8 mouse cellular contexts compared by ENCODE assay signal in genomic region chr7:100287748-100288578, GRCm38 (mm10). TPM values are rescaled to one million over a fixed set of nuclear protein-coding genes. Genes with fewer than 3 reads are reported as not detected.
DNase-seq lines count a peak whose midpoint lies in the region; ATAC-seq and TF ChIP-seq lines count a peak whose summit lies in the region.

No protein-coding gene starts in this region.

- H3K4me2 ChIP-seq in midbrain, embryonic 11.5 days, result no peak overlapping the region

- H3K9me3 ChIP-seq in midbrain, embryonic 11.5 days (ENCODE audit: control insufficient read depth, low read length), result no peaks in the 10 kb centered on the region

- no peak for TF ChIP-seq CTCF in brain, embryonic 14.5 days (IDR thresholded peaks at IDR 0.05; ENCODE audit: borderline replicate concordance, extremely low read depth, insufficient read depth, insufficient read length)
- no peak for TF ChIP-seq CTCF in layer of hippocampus, adult 2 months (conservative IDR thresholded peaks at IDR 0.05)

- no peak for TF ChIP-seq POLR2A in brain, embryonic 14.5 days (IDR thresholded peaks at IDR 0.05; ENCODE audit: borderline replicate concordance, extremely low read depth, insufficient read depth, insufficient read length, poor library complexity, severe bottlenecking)

- peaks cover 12% of the 10 kb centered on the region for H3K27me3 ChIP-seq in midbrain, embryonic 11.5 days (ENCODE audit: control insufficient read depth, insufficient read depth, low read length)

- DNase-seq in cerebellum, postnatal 10 days, result peak; percentile 56 to 63
- DNase-seq in brain, embryonic 14.5 days (ENCODE audit: low read depth), result peak; percentile 92
- peak; percentile 71 to 75 for DNase-seq in heart, postnatal 10 days
- DNase-seq in kidney, postnatal 4 days, result peak; percentile 84 to 87
- peak; percentile 91 for DNase-seq in midbrain, embryonic 11.5 days (ENCODE audit: low spot score, missing footprints)
- DNase-seq in layer of hippocampus, adult 2 months (ENCODE audit: low spot score in 2 of 2), result no peak
- no peak for DNase-seq in cerebellum, adult 9-10 months

- no peak for ATAC-seq in cerebellum, adult (ENCODE audit: insufficient number of reproducible peaks, low FRiP score, low TSS enrichment)
- peak; percentile 58; the same call in 1 of the 2 replicates for ATAC-seq in midbrain, embryonic 11.5 days (ENCODE audit: low FRiP score)

- WGBS in midbrain, embryonic 11.5 days, result 50% methylated on average over 7 of the region's 7 CpGs

- no peak overlapping the region for H3K9ac ChIP-seq in midbrain, embryonic 11.5 days (ENCODE audit: low read length)

- intact Hi-C loops in heart, postnatal 10 days (cut with DNase I), result no loop called here

- no peaks in the 10 kb centered on the region for H3K36me3 ChIP-seq in midbrain, embryonic 11.5 days (ENCODE audit: control insufficient read depth, insufficient read depth, low read length)

- H3K4me3 ChIP-seq in midbrain, embryonic 11.5 days (ENCODE audit: low read depth, low read length), result no peak overlapping the region
- no peak overlapping the region for H3K4me3 ChIP-seq in layer of hippocampus, adult 2 months

- H3K27ac ChIP-seq in midbrain, embryonic 11.5 days (ENCODE audit: low read depth, low read length), result peak overlapping the region; percentile 71
- no peak overlapping the region for H3K27ac ChIP-seq in layer of hippocampus, adult 2 months

- H3K4me1 ChIP-seq in midbrain, embryonic 11.5 days (ENCODE audit: control insufficient read depth, insufficient read depth, low read length), result peaks cover 12% of the 10 kb centered on the region

RNA-seq across cellular contexts. Expression of gene P4ha3, which starts 2.6 kb away (rescaled TPM):
- 7.8 and 22.0 TPM in 2 replicates for polyA plus RNA-seq in brain, embryonic 14.5 days (2012; rRNA removed)
- total RNA-seq in heart, postnatal 10 days (2021), result 1 to 10 TPM; 1.9 to 3.3 TPM
- polyA plus RNA-seq in midbrain, embryonic 11.5 days (2014; fragmentation: Nextera tagmentation; extraction: Ambion mirVana), result 5.1 and 6.1 TPM in 2 replicates
- 1 to 10 TPM; 6.4 to 8.3 TPM for total RNA-seq in layer of hippocampus, adult 2 months (2021)

Comparison
In these comparisons a context has a peak if more than half of its experiments do, and no peak if none do; other contexts are left out.
1. DNase-seq: peak in cerebellum, postnatal 10 days (2 of 2), brain, embryonic 14.5 days (single experiment), heart, postnatal 10 days (2 of 2), kidney, postnatal 4 days (2 of 2) and midbrain, embryonic 11.5 days (single experiment); none in layer of hippocampus, adult 2 months (0 of 2) and cerebellum, adult 9-10 months (single experiment).